ENCODE assay signal across 26 mouse cellular contexts in the genomic region with DNA sequence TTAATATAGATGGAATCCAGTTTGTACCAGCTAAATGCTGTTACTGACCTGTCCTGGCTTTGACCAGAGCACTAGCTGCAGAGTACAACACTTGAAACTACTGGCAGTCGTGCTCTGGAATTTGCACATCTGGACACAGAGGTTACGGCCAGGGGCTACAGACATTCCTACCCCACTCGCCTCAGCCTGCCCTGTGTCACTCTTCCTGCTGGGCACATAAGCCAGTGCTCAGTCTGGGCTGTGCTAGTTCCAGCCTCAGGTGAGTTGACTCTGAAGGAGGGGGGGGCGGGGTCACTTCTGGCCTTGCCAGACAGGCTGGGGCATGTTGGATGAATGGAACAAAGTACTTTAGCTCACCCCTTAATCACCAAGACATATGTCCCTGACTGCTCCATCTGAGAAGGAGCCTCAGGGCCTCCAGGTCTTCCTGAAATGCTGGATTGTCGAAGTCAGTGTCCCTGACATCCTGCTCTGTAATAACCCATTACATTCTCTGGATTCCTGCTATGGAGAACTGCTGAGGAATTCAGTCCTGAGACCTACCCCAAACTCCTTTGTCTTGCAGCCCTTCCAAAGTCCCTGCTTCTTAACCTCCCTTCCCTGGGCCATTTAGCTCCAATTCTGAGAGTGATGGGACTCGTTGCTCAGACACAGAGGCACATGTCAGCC. TPM values are rescaled to one million over a fixed set of nuclear protein-coding genes. Genes with fewer than 3 reads are reported as not detected.
DNase-seq lines count a peak whose midpoint lies in the region; ATAC-seq and TF ChIP-seq lines count a peak whose summit lies in the region.
"Had no signal": no experiment of that assay in that cellular context is flagged by ENCODE, and none has a peak within 500 bp of the region (broad histone marks: within the 10 kb centered on the region; RNA-seq: fewer than 3 reads in every experiment).

No protein-coding gene starts in this region.

- 0 out of 2 replicates have a peak overlapping the region, but pooled peaks have one; percentile 20 for H3K9ac ChIP-seq in heart, adult 2 months (ENCODE audit: low read depth, low read length)
- no peak overlapping the region for H3K9ac ChIP-seq in heart, embryonic 12.5 days
- H3K9ac ChIP-seq in limb, embryonic 11.5 days (ENCODE audit: low read length) = no peak overlapping the region
- no peak overlapping the region for H3K9ac ChIP-seq in ES-E14 (ENCODE audit: insufficient read depth, low read depth, low read length, poor library complexity, severe bottlenecking)
- H3K9ac ChIP-seq: embryonic facial prominence, embryonic 12.5 days; hindbrain, embryonic 12.5 days; limb, embryonic 15.5 days; liver, embryonic 13.5 days; midbrain, embryonic 12.5 days; neural tube, embryonic 12.5 days had no signal

- H3K4me1 ChIP-seq in heart, adult 2 months (ENCODE audit: control insufficient read depth, insufficient read depth, low read length) = peaks cover 29% of the 10 kb centered on the region
- peaks cover 34% of the 10 kb centered on the region for H3K4me1 ChIP-seq in heart, embryonic 12.5 days (replicated peaks)
- no peaks in the 10 kb centered on the region for H3K4me1 ChIP-seq in limb, embryonic 11.5 days (ENCODE audit: control insufficient read depth, insufficient read depth, low read length)
- H3K4me1 ChIP-seq in limb, embryonic 10.5 days = no peaks in the 10 kb centered on the region; the same call in 1 of the 2 replicates
- peaks cover 0 to 7% of the 10 kb centered on the region in 2 experiments; a peak in 1 of 4 replicates for H3K4me1 ChIP-seq in ES-E14 (ENCODE audit: control insufficient read depth in 2 of 2, insufficient read depth in 2 of 2, low read length in 2 of 2, poor library complexity in 1 of 2)
- H3K4me1 ChIP-seq: embryonic facial prominence, embryonic 12.5 days; hindbrain, embryonic 12.5 days; limb, embryonic 15.5 days; liver, embryonic 13.5 days; midbrain, embryonic 12.5 days; neural tube, embryonic 12.5 days had no signal

- 53% methylated on average over 6 of the region's 6 CpGs for WGBS in heart, adult 2 months
- WGBS in heart, embryonic 12.5 days = 60% methylated on average over 6 of the region's 6 CpGs
- 46% methylated on average over 6 of the region's 6 CpGs for WGBS in limb, embryonic 11.5 days
- 44% methylated on average over 6 of the region's 6 CpGs for WGBS in limb, embryonic 10.5 days

- H3K27me3 ChIP-seq in heart, adult 2 months (ENCODE audit: control insufficient read depth, insufficient read depth, low read length) = no peaks in the 10 kb centered on the region
- H3K27me3 ChIP-seq in heart, embryonic 12.5 days (replicated peaks) = no peaks in the 10 kb centered on the region
- H3K27me3 ChIP-seq in limb, embryonic 11.5 days (ENCODE audit: control insufficient read depth, insufficient read depth, low read length) = peaks cover 10% of the 10 kb centered on the region; the same call in 1 of the 2 replicates
- peaks cover 98% of the 10 kb centered on the region for H3K27me3 ChIP-seq in limb, embryonic 10.5 days (ENCODE audit: low read depth, poor library complexity, severe bottlenecking)
- H3K27me3 ChIP-seq: neural tube, embryonic 12.5 days had no signal

- TF ChIP-seq POLR2A in heart, adult 2 months (IDR thresholded peaks at IDR 0.05; ENCODE audit: insufficient read depth, low read depth, low read length) = no peak

- intact Hi-C loops in heart, adult 2 months (cut with DNase I) = loop anchor here (1.0 kb wide), 1 partner anchor 69 kb away; no protein-coding TSS in a partner anchor

- no peak for ATAC-seq in heart, embryonic 12.5 days (ENCODE audit: insufficient number of reproducible peaks, low FRiP score)
- 0 out of 2 replicates have a peak, but pooled peaks have one; percentile 31 for ATAC-seq in limb, embryonic 11.5 days (ENCODE audit: insufficient number of reproducible peaks, low FRiP score, low TSS enrichment, low read depth)
- ATAC-seq: CD4-positive, CD25-positive, alpha-beta regulatory T cell, adult 4 months; forebrain, embryonic 14.5 days had no signal

- H3K79me2 ChIP-seq in heart, adult 2 months (replicated peaks; ENCODE audit: control insufficient read depth, insufficient read depth, low read length) = peaks cover 3% of the 10 kb centered on the region; the same call in 1 of the 2 replicates

- no peak for DNase-seq in heart, adult 2 months
- no peak for DNase-seq in limb, embryonic 11.5 days (ENCODE audit: low spot score)
- no peak for DNase-seq in limb, embryonic 10.5 days (ENCODE audit: low spot score)
- no peak for DNase-seq in ES-E14 (ENCODE audit: low read depth, low spot score)
- peak; percentile 5 for DNase-seq in gonadal fat pad, adult 2 months (ENCODE audit: low read depth)
- no peak for DNase-seq in spleen, postnatal 4 days (ENCODE audit: low spot score in 2 of 2)
- DNase-seq in frontal cortex, postnatal 25 days (ENCODE audit: low spot score in 2 of 2) = no peak
- DNase-seq: adrenal gland, postnatal 25 days; cerebellum, adult 11-12 months; cerebellum, adult 9-11 months; heart, postnatal 36 days; kidney, adult 8-10 months; liver, embryonic 13.5 days; right cerebral cortex, adult 18-20 months had no signal

- in situ Hi-C loops in ES-E14 (cut with MboI; ENCODE audit: low sequenced_read_pairs in 2 of 2, unreplicated experiment in 2 of 2) = loop anchor here in 1 of 2 experiments (10.0 kb wide), 1 partner anchor 57 kb away; no protein-coding TSS in a partner anchor

- H3K36me3 ChIP-seq in heart, adult 2 months (ENCODE audit: control insufficient read depth, insufficient read depth, low read length) = peaks cover 19% of the 10 kb centered on the region
- peaks cover 13% of the 10 kb centered on the region; the same call in 1 of the 2 replicates for H3K36me3 ChIP-seq in heart, embryonic 12.5 days
- no peaks in the 10 kb centered on the region for H3K36me3 ChIP-seq in limb, embryonic 11.5 days (ENCODE audit: control insufficient read depth, insufficient read depth, low read length)
- H3K36me3 ChIP-seq in limb, embryonic 10.5 days = no peaks in the 10 kb centered on the region
- H3K36me3 ChIP-seq in ES-E14 (ENCODE audit: control insufficient read depth, insufficient read depth, low read length, poor library complexity, severe bottlenecking) = no peaks in the 10 kb centered on the region
- H3K36me3 ChIP-seq: embryonic facial prominence, embryonic 12.5 days; hindbrain, embryonic 12.5 days; limb, embryonic 15.5 days; liver, embryonic 13.5 days; midbrain, embryonic 12.5 days; neural tube, embryonic 12.5 days had no signal

- H3K9me3 ChIP-seq in heart, embryonic 12.5 days (replicated peaks) = no peaks in the 10 kb centered on the region
- H3K9me3 ChIP-seq in limb, embryonic 11.5 days (ENCODE audit: control insufficient read depth, low read length) = no peaks in the 10 kb centered on the region
- H3K9me3 ChIP-seq in limb, embryonic 10.5 days (replicated peaks) = no peaks in the 10 kb centered on the region
- no peaks in the 10 kb centered on the region for H3K9me3 ChIP-seq in ES-E14 (ENCODE audit: control insufficient read depth, insufficient read depth, low read depth, low read length)
- H3K9me3 ChIP-seq: embryonic facial prominence, embryonic 12.5 days; G1E; heart, embryonic 10.5 days; limb, embryonic 15.5 days; liver, embryonic 13.5 days; midbrain, embryonic 12.5 days; neural tube, embryonic 12.5 days had no signal

- H3K4me3 ChIP-seq in heart, adult 2 months = no peak overlapping the region
- no peak overlapping the region for H3K4me3 ChIP-seq in heart, embryonic 12.5 days
- H3K4me3 ChIP-seq in limb, embryonic 11.5 days (ENCODE audit: low read depth, low read length) = no peak overlapping the region
- H3K4me3 ChIP-seq in limb, embryonic 10.5 days = no peak overlapping the region
- no peak overlapping the region for H3K4me3 ChIP-seq in ES-E14 (ENCODE audit: insufficient read depth in 1 of 2, low read depth in 1 of 2, low read length in 2 of 2, poor library complexity in 1 of 2, severe bottlenecking in 1 of 2)
- H3K4me3 ChIP-seq: embryonic facial prominence, embryonic 12.5 days; heart, embryonic 10.5 days; hindbrain, embryonic 12.5 days; layer of hippocampus, adult 2 months; limb, embryonic 15.5 days; liver, embryonic 13.5 days; midbrain, embryonic 12.5 days; myocyte; neural tube, embryonic 12.5 days had no signal

- TF ChIP-seq EP300 in heart, adult 2 months (IDR thresholded peaks at IDR 0.05; ENCODE audit: insufficient read depth, low read depth, low read length) = no peak

- no peak overlapping the region for H3K27ac ChIP-seq in heart, adult 2 months
- no peak overlapping the region for H3K27ac ChIP-seq in heart, embryonic 12.5 days (ENCODE audit: poor library complexity, severe bottlenecking)
- no peak overlapping the region for H3K27ac ChIP-seq in limb, embryonic 11.5 days (replicated peaks; ENCODE audit: low read depth, low read length)
- H3K27ac ChIP-seq in limb, embryonic 10.5 days = no peak overlapping the region
- 0 out of 2 replicates have a peak overlapping the region, but pooled peaks have one; percentile 36 for H3K27ac ChIP-seq in ES-E14 (ENCODE audit: insufficient read depth, low read depth, low read length, poor library complexity, severe bottlenecking)
- H3K27ac ChIP-seq: embryonic facial prominence, embryonic 12.5 days; heart, embryonic 10.5 days; hindbrain, embryonic 12.5 days; layer of hippocampus, adult 2 months; limb, embryonic 15.5 days; liver, embryonic 13.5 days; midbrain, embryonic 12.5 days; neural tube, embryonic 12.5 days had no signal

- no peak overlapping the region for H3K4me2 ChIP-seq in heart, embryonic 12.5 days
- H3K4me2 ChIP-seq in limb, embryonic 11.5 days (ENCODE audit: low read depth, severe bottlenecking) = no peak overlapping the region
- H3K4me2 ChIP-seq: embryonic facial prominence, embryonic 12.5 days; hindbrain, embryonic 12.5 days; limb, embryonic 15.5 days; liver, embryonic 13.5 days; midbrain, embryonic 12.5 days; neural tube, embryonic 12.5 days had no signal

- no peak for TF ChIP-seq CTCF in heart, adult 2 months (IDR thresholded peaks at IDR 0.05)

TF ChIP-seq in ES-E14, 5 proteins besides CTCF, POLR2A, EP300 and RAD21:
- no peak for TF ChIP-seq HCFC1 (IDR thresholded peaks at IDR 0.05; ENCODE audit: borderline replicate concordance, insufficient read depth, low read length)
- no peak for TF ChIP-seq MAFK (IDR thresholded peaks at IDR 0.05; ENCODE audit: insufficient read depth, low read depth, low read length)
- TF ChIP-seq ZNF384 (IDR thresholded peaks at IDR 0.05; ENCODE audit: low read depth, low read length) = no peak
- TF ChIP-seq CHD2 (IDR thresholded peaks at IDR 0.05; ENCODE audit: low read depth, low read length) = no peak
- no peak for TF ChIP-seq ZC3H11A (IDR thresholded peaks at IDR 0.05; ENCODE audit: borderline replicate concordance, low read depth, low read length)

RNA-seq across cellular contexts. Expression of gene Stard8, which starts 54.9 kb away (rescaled TPM):
- 10 to 100 TPM; 29.2 to 32.3 TPM for total RNA-seq in heart, adult 2 months (2021)
- polyA plus RNA-seq in heart, adult 2 months (2012; rRNA removed) = 36.2 and 50.3 TPM in 2 replicates
- polyA plus RNA-seq in heart, embryonic 12.5 days (2016; fragmentation: Nextera tagmentation; extraction: Ambion mirVana) = 19.8 and 19.9 TPM in 2 replicates
- polyA plus RNA-seq in limb, embryonic 11.5 days (2014; fragmentation: Nextera tagmentation; extraction: Ambion mirVana) = 4.3 and 5.1 TPM in 2 replicates
- 8.7 and 9.5 TPM in 2 replicates for polyA plus RNA-seq in limb, embryonic 10.5 days (2016; fragmentation: Nextera tagmentation; extraction: Ambion mirVana)
- 4.3 and 7.8 TPM in 2 replicates for total RNA-seq in ES-E14 (2012; rRNA removed)
- polyA plus RNA-seq in gonadal fat pad, adult 2 months (2012; rRNA removed) = 23.4 and 26.8 TPM in 2 replicates
